ENCODE assay signal across 9 mouse cellular contexts in the genomic region with DNA sequence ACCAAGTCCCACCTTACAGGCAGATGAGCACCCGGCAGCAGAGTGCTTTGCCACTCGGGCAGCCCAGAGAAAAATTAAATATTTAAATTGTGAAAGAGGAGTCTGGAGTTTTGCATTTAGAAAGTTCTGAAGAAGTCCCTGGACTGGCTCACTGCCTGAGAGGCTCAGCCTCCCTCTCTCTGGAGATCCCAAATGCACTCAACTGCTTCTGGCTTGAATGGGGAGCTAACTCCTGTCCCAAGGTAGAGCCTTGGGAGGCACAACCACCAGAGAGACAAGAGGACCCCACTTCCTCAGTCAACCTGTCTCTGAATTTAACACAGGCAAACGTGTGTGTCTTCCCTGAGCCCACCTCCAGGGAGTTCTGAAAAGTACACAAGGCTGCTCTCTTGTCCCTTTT. TPM values are rescaled to one million over a fixed set of nuclear protein-coding genes. Genes with fewer than 3 reads are reported as not detected.
DNase-seq lines count a peak whose midpoint lies in the region; ATAC-seq lines count a peak whose summit lies in the region.
"Had no signal": no experiment of that assay in that cellular context is flagged by ENCODE, and none has a peak within 500 bp of the region (broad histone marks: within the 10 kb centered on the region; RNA-seq: fewer than 3 reads in every experiment).

No protein-coding gene starts in this region.

- H3K4me3 ChIP-seq in embryonic facial prominence, embryonic 12.5 days: peak overlapping the region; percentile 48
- peak overlapping the region; percentile 48 for H3K4me3 ChIP-seq in hindbrain, embryonic 13.5 days
- H3K4me3 ChIP-seq in midbrain, embryonic 14.5 days (replicated peaks; ENCODE audit: low read depth, low read length): peak overlapping the region; percentile 46

- ATAC-seq in embryonic facial prominence, embryonic 12.5 days (ENCODE audit: insufficient number of reproducible peaks, insufficient read depth, low FRiP score, low TSS enrichment): no peak
- no peak for ATAC-seq in hindbrain, embryonic 13.5 days (ENCODE audit: low FRiP score)
- ATAC-seq in midbrain, embryonic 14.5 days (ENCODE audit: low FRiP score, low TSS enrichment): no peak

- H3K9ac ChIP-seq in embryonic facial prominence, embryonic 12.5 days: peak overlapping the region; percentile 59
- peak overlapping the region; percentile 73 for H3K9ac ChIP-seq in hindbrain, embryonic 13.5 days
- peak overlapping the region; percentile 24 for H3K9ac ChIP-seq in midbrain, embryonic 14.5 days (replicated peaks; ENCODE audit: low read length)

- WGBS in embryonic facial prominence, embryonic 12.5 days: 2% methylated on average over 3 of the region's 3 CpGs
- WGBS in hindbrain, embryonic 13.5 days: 6% methylated on average over 3 of the region's 3 CpGs
- 3% methylated on average over 3 of the region's 3 CpGs for WGBS in midbrain, embryonic 14.5 days

- intact Hi-C loops in heart, postnatal 25 days (cut with DNase I): loop anchor here (5.0 kb wide), 1 partner anchor 71 kb away; no protein-coding TSS in a partner anchor

- peak overlapping the region; percentile 61 for H3K4me2 ChIP-seq in embryonic facial prominence, embryonic 12.5 days (replicated peaks)
- H3K4me2 ChIP-seq in hindbrain, embryonic 13.5 days: peak overlapping the region; percentile 65
- H3K4me2 ChIP-seq in midbrain, embryonic 14.5 days (ENCODE audit: low read length): peak overlapping the region; percentile 72

- H3K9me3 ChIP-seq in embryonic facial prominence, embryonic 12.5 days: no peaks in the 10 kb centered on the region
- no peaks in the 10 kb centered on the region for H3K9me3 ChIP-seq in hindbrain, embryonic 13.5 days
- no peaks in the 10 kb centered on the region for H3K9me3 ChIP-seq in midbrain, embryonic 14.5 days (ENCODE audit: control insufficient read depth, low read length)

- peak; percentile 13 for DNase-seq in heart, adult 8-10 months (ENCODE audit: low spot score)
- DNase-seq in heart, postnatal 25 days (ENCODE audit: low spot score): no peak
- no peak for DNase-seq in midbrain, embryonic 14.5 days
- no peak for DNase-seq in layer of hippocampus, postnatal 14 days (ENCODE audit: low spot score in 2 of 2)
- no peak for DNase-seq in adipocyte (ENCODE audit: low spot score)
- DNase-seq in adrenal gland, adult 8-10 months: no peak

- H3K36me3 ChIP-seq in embryonic facial prominence, embryonic 12.5 days: no peaks in the 10 kb centered on the region
- H3K36me3 ChIP-seq in hindbrain, embryonic 13.5 days: no peaks in the 10 kb centered on the region
- no peaks in the 10 kb centered on the region for H3K36me3 ChIP-seq in midbrain, embryonic 14.5 days (ENCODE audit: control insufficient read depth, insufficient read depth, low read length)

- H3K27me3 ChIP-seq in embryonic facial prominence, embryonic 12.5 days: no peaks in the 10 kb centered on the region
- no peaks in the 10 kb centered on the region for H3K27me3 ChIP-seq in hindbrain, embryonic 13.5 days
- no peaks in the 10 kb centered on the region for H3K27me3 ChIP-seq in midbrain, embryonic 14.5 days (ENCODE audit: control insufficient read depth, insufficient read depth, low read length)

- no peak overlapping the region for H3K27ac ChIP-seq in embryonic facial prominence, embryonic 12.5 days
- no peak overlapping the region for H3K27ac ChIP-seq in hindbrain, embryonic 13.5 days
- no peak overlapping the region for H3K27ac ChIP-seq in midbrain, embryonic 14.5 days (replicated peaks; ENCODE audit: low read depth, low read length)

- peaks cover 37% of the 10 kb centered on the region for H3K4me1 ChIP-seq in embryonic facial prominence, embryonic 12.5 days
- H3K4me1 ChIP-seq in hindbrain, embryonic 13.5 days (replicated peaks): peaks cover 20% of the 10 kb centered on the region
- H3K4me1 ChIP-seq in midbrain, embryonic 14.5 days (ENCODE audit: control insufficient read depth, insufficient read depth, low read length): peaks cover 13% of the 10 kb centered on the region

RNA-seq across cellular contexts. Expression of a gene that starts 1.0 kb away (rescaled TPM):
- total RNA-seq in heart, adult 8-10 months (2022): 1 to 10 TPM; 5.2 to 8.7 (median 6.9) TPM
- 10 to 100 TPM in 1 of 2 experiments, 1 to 10 TPM in 1; 6.4 to 10.7 TPM for total RNA-seq in heart, postnatal 25 days (2021)
- polyA plus RNA-seq in embryonic facial prominence, embryonic 12.5 days (2016; fragmentation: Nextera tagmentation; extraction: Ambion mirVana): 45.4 and 49.9 TPM in 2 replicates
- 23.9 and 26.2 TPM in 2 replicates for polyA plus RNA-seq in hindbrain, embryonic 13.5 days (2015; fragmentation: Nextera tagmentation; extraction: Ambion mirVana)
- polyA plus RNA-seq in midbrain, embryonic 14.5 days (2014; fragmentation: Nextera tagmentation; extraction: Ambion mirVana): 51.8 and 56.8 TPM in 2 replicates
- 10 to 100 TPM; 34.1 to 40.6 TPM for total RNA-seq in layer of hippocampus, postnatal 14 days (2021)
- 10 to 100 TPM; 20.5 to 36.8 (median 26.7) TPM for total RNA-seq in adrenal gland, adult 8-10 months (2022)
- total RNA-seq: common myeloid progenitor, adult 5-6 weeks had no signal
